Mouse (Mus musculus) brain, embryonic 14.5 days (tissue): ENCODE data around the gene Hdhd3. TPM values are rescaled to one million over a fixed set of nuclear protein-coding genes. Genes with fewer than 3 reads are reported as not detected.

ENCODE experiments used
- DNase-seq: peaks from one replicate; pipeline ENCODE4 v3.0.0-alpha.2; 2011; ENCODE audit warnings: low read depth
- CTCF ChIP-seq: fragments of 200-500 bp; IDR thresholded peaks from 2 replicates; pipeline ENCODE4 v1.5.1; 2012; ENCODE audit warnings: inconsistent platforms, mild to moderate bottlenecking, moderate library complexity, borderline replicate concordance; ENCODE audit not compliant: insufficient read depth, insufficient read length; ENCODE audit errors: extremely low read depth
- POLR2A ChIP-seq: fragments of 200-500 bp; IDR thresholded peaks from 2 replicates; pipeline ENCODE4 v1.6.1; 2012; ENCODE audit warnings: mild to moderate bottlenecking, inconsistent platforms, borderline replicate concordance; ENCODE audit not compliant: poor library complexity, insufficient read depth, insufficient read length, severe bottlenecking; ENCODE audit errors: extremely low read depth
- polyA plus RNA-seq: library from polyadenylated mRNA; depleted of rRNA; stranded (reverse); fragments of >200 nt; gene quantifications from 2 replicates; pipeline ENCODE4 v1.2.3, GENCODE M21; 2012; rRNA removed

Gene Hdhd3
- polyA plus RNA-seq, result 6.9 and 8.8 TPM in 2 replicates

GRCm38 (mm10) chr4:62503374-62503970 lies at the start of gene Hdhd3:
Gene Hdhd3, minus strand, starts transcription at chr4:62503467.
- DNase-seq, result no peak
- TF ChIP-seq CTCF (no peak), POLR2A (no peak)

- TF ChIP-seq POLR2A (no peak), CTCF (no peak)
- no peak for DNase-seq
Measured at GRCm38 (mm10) chr4:62551966-62552365, 48.7 kb upstream of the Hdhd3 start.

GRCm38 (mm10) chr4:62544801-62545200 lies 41.5 kb upstream of the Hdhd3 start:
- TF ChIP-seq CTCF, result no peak
- TF ChIP-seq POLR2A, result no peak
- no peak for DNase-seq

GRCm38 (mm10) chr4:62543782-62544181 lies 40.5 kb upstream of the Hdhd3 start:
- DNase-seq, result no peak
- TF ChIP-seq POLR2A (no peak), CTCF (no peak)

- TF ChIP-seq POLR2A (no peak), CTCF (no peak)
- peak; percentile 69 for DNase-seq
Measured at GRCm38 (mm10) chr4:62541802-62542201, 38.5 kb upstream of the Hdhd3 start.

- DNase-seq, result no peak
- no peak for TF ChIP-seq CTCF
- no peak for TF ChIP-seq POLR2A
Measured at GRCm38 (mm10) chr4:62533729-62534128, 30.5 kb upstream of the Hdhd3 start.

GRCm38 (mm10) chr4:62527655-62528054 lies 24.4 kb upstream of the Hdhd3 start:
- DNase-seq, result no peak
- TF ChIP-seq CTCF, result no peak
- no peak for TF ChIP-seq POLR2A

GRCm38 (mm10) chr4:62526256-62526655 lies 23.0 kb upstream of the Hdhd3 start:
- no peak for DNase-seq
- TF ChIP-seq POLR2A (no peak), CTCF (no peak)

- TF ChIP-seq CTCF (no peak), POLR2A (0 out of 2 replicates have a peak, but pooled peaks have one; percentile 8)
- no peak for DNase-seq
Measured at GRCm38 (mm10) chr4:62525489-62525811, 22.2 kb upstream of the Hdhd3 start.

- DNase-seq, result peak; percentile 99
- TF ChIP-seq CTCF (no peak), POLR2A (peak; percentile 27; the same call in 1 of the 2 replicates)
Measured at GRCm38 (mm10) chr4:62524651-62525488, 21.6 kb upstream of the Hdhd3 start, which contains the start of the genes Pole3 and 4933430I17Rik. Gene Pole3, minus strand, starts transcription at chr4:62525068. Gene 4933430I17Rik, plus strand, starts transcription at chr4:62525369.

- TF ChIP-seq POLR2A (no peak), CTCF (no peak)
- no peak for DNase-seq
Measured at GRCm38 (mm10) chr4:62520892-62521400, 17.7 kb upstream of the Hdhd3 start.
